Comparison of ENCODE assay signal across 14 mouse cellular contexts in genomic region chr11:103758054-103758453, GRCm38 (mm10). TPM values are rescaled to one million over a fixed set of nuclear protein-coding genes. Genes with fewer than 3 reads are reported as not detected.
DNase-seq lines count a peak whose midpoint lies in the region; ATAC-seq and TF ChIP-seq lines count a peak whose summit lies in the region.
"Had no signal": no experiment of that assay in that cellular context is flagged by ENCODE, and none has a peak within 500 bp of the region (broad histone marks: within the 10 kb centered on the region; RNA-seq: fewer than 3 reads in every experiment).

No protein-coding gene starts in this region.

- no peak overlapping the region for H3K27ac ChIP-seq in hindbrain, postnatal 0 days
- no peak overlapping the region for H3K27ac ChIP-seq in hindbrain, embryonic 14.5 days
- no peak overlapping the region for H3K27ac ChIP-seq in forebrain, embryonic 16.5 days (ENCODE audit: low read length)
- H3K27ac ChIP-seq: liver, embryonic 15.5 days; midbrain, embryonic 13.5 days had no signal

- H3K9ac ChIP-seq in hindbrain, postnatal 0 days (replicated peaks; ENCODE audit: low read length), result no peak overlapping the region
- no peak overlapping the region for H3K9ac ChIP-seq in hindbrain, embryonic 14.5 days
- H3K9ac ChIP-seq in forebrain, embryonic 16.5 days (replicated peaks; ENCODE audit: low read depth, low read length), result no peak overlapping the region
- H3K9ac ChIP-seq: liver, embryonic 15.5 days; midbrain, embryonic 13.5 days had no signal

- H3K4me3 ChIP-seq in hindbrain, postnatal 0 days (ENCODE audit: low read length), result no peak overlapping the region
- no peak overlapping the region for H3K4me3 ChIP-seq in hindbrain, embryonic 14.5 days (replicated peaks; ENCODE audit: low read length)
- H3K4me3 ChIP-seq in forebrain, embryonic 16.5 days (replicated peaks; ENCODE audit: low read length), result no peak overlapping the region
- H3K4me3 ChIP-seq: liver, embryonic 15.5 days; midbrain, embryonic 13.5 days had no signal

- 47% methylated on average over 11 of the region's 11 CpGs for WGBS in hindbrain, postnatal 0 days
- 45% methylated on average over 11 of the region's 11 CpGs for WGBS in hindbrain, embryonic 14.5 days
- WGBS in forebrain, embryonic 16.5 days, result 48% methylated on average over 11 of the region's 11 CpGs

- no peaks in the 10 kb centered on the region for H3K27me3 ChIP-seq in hindbrain, postnatal 0 days (ENCODE audit: insufficient read depth, low read length)
- H3K27me3 ChIP-seq in hindbrain, embryonic 14.5 days (ENCODE audit: control insufficient read depth, insufficient read depth, low read length), result 0 out of 2 replicates have a peak, but pooled peaks cover 5% of the 10 kb centered on the region
- peaks cover 10% of the 10 kb centered on the region for H3K27me3 ChIP-seq in forebrain, embryonic 16.5 days (replicated peaks; ENCODE audit: control insufficient read depth, insufficient read depth, low read length)

- no peaks in the 10 kb centered on the region for H3K36me3 ChIP-seq in hindbrain, postnatal 0 days (ENCODE audit: insufficient read depth, low read length)
- H3K36me3 ChIP-seq in hindbrain, embryonic 14.5 days (replicated peaks; ENCODE audit: control insufficient read depth, insufficient read depth), result no peaks in the 10 kb centered on the region
- no peaks in the 10 kb centered on the region for H3K36me3 ChIP-seq in forebrain, embryonic 16.5 days (ENCODE audit: control insufficient read depth, insufficient read depth)
- H3K36me3 ChIP-seq: liver, embryonic 15.5 days; midbrain, embryonic 13.5 days had no signal

- no peaks in the 10 kb centered on the region for H3K4me1 ChIP-seq in hindbrain, postnatal 0 days (ENCODE audit: insufficient read depth, low read length)
- no peaks in the 10 kb centered on the region for H3K4me1 ChIP-seq in hindbrain, embryonic 14.5 days (replicated peaks; ENCODE audit: control insufficient read depth, insufficient read depth, low read length)
- no peaks in the 10 kb centered on the region for H3K4me1 ChIP-seq in forebrain, embryonic 16.5 days (replicated peaks; ENCODE audit: control insufficient read depth, insufficient read depth, low read length)
- H3K4me1 ChIP-seq: liver, embryonic 15.5 days; midbrain, embryonic 13.5 days had no signal

- ATAC-seq in hindbrain, postnatal 0 days, result no peak
- ATAC-seq in hindbrain, embryonic 14.5 days (ENCODE audit: low FRiP score), result no peak
- ATAC-seq in erythroblast, adult 5-6 weeks (replicated peaks; ENCODE audit: low FRiP score, poor library complexity, severe bottlenecking), result 0 out of 2 replicates have a peak, but pooled peaks have one; percentile 41
- ATAC-seq in forebrain, embryonic 16.5 days, result no peak
- ATAC-seq: midbrain, embryonic 13.5 days; Patski had no signal

- peak; percentile 32 for DNase-seq in hindbrain, postnatal 0 days (ENCODE audit: low spot score)
- DNase-seq in hindbrain, embryonic 14.5 days (ENCODE audit: low spot score), result no peak
- peak; percentile 14 for DNase-seq in lung, postnatal 14 days
- no peak for DNase-seq in lung, postnatal 25 days (ENCODE audit: low spot score)
- DNase-seq in NIH3T3 (ENCODE audit: low read depth), result peak; percentile 50
- no peak for DNase-seq in frontal cortex, postnatal 36 days (ENCODE audit: low spot score in 2 of 2)
- DNase-seq: right cerebral cortex, postnatal 25 days had no signal

- peak; percentile 57 for TF ChIP-seq CTCF in hindbrain, postnatal 0 days (IDR thresholded peaks at IDR 0.05; ENCODE audit: low read depth)

- H3K4me2 ChIP-seq in hindbrain, postnatal 0 days (ENCODE audit: low read depth, low read length), result no peak overlapping the region
- H3K4me2 ChIP-seq in hindbrain, embryonic 14.5 days (replicated peaks), result no peak overlapping the region
- no peak overlapping the region for H3K4me2 ChIP-seq in forebrain, embryonic 16.5 days (ENCODE audit: low read length)
- H3K4me2 ChIP-seq: liver, embryonic 15.5 days; midbrain, embryonic 13.5 days had no signal

- H3K9me3 ChIP-seq in hindbrain, postnatal 0 days (ENCODE audit: low read length), result no peaks in the 10 kb centered on the region
- H3K9me3 ChIP-seq in hindbrain, embryonic 14.5 days (ENCODE audit: control insufficient read depth, low read length), result no peaks in the 10 kb centered on the region
- H3K9me3 ChIP-seq in forebrain, embryonic 16.5 days (ENCODE audit: control insufficient read depth, low read length), result no peaks in the 10 kb centered on the region
- H3K9me3 ChIP-seq: liver, embryonic 15.5 days; midbrain, embryonic 13.5 days had no signal

RNA-seq across cellular contexts. Expression of gene Wnt9b, which starts 8.4 kb away (rescaled TPM):
- 2.6 and 2.7 TPM in 2 replicates for total RNA-seq in hindbrain, postnatal 0 days (2014; rRNA removed)
- polyA plus RNA-seq in hindbrain, postnatal 0 days (2015; fragmentation: Nextera tagmentation; extraction: Ambion mirVana), result 0.86 and 1.0 TPM in 2 replicates
- polyA plus RNA-seq in hindbrain, embryonic 14.5 days (2014; fragmentation: Nextera tagmentation; extraction: Ambion mirVana), result 0.16 and 0.19 TPM in 2 replicates
- total RNA-seq in erythroblast, adult 5-6 weeks (2015; ENCODE audit: low replicate concordance), result not detected in 2 replicates
- not detected in 2 replicates for total RNA-seq in erythroblast, adult 5-6 weeks (2017; ENCODE audit: low replicate concordance)
- 0.16 TPM in 1 of 2 replicates, not detected in the other for polyA plus RNA-seq in forebrain, embryonic 16.5 days (2015; fragmentation: Nextera tagmentation; extraction: Ambion mirVana)
- total RNA-seq: gastrocnemius, postnatal 36 days had no signal
- polyA plus RNA-seq: Patski had no signal

RNA-seq across cellular contexts. Expression of gene Wnt3, which starts 15.9 kb away (rescaled TPM):
- total RNA-seq in hindbrain, postnatal 0 days (2014; rRNA removed), result 9.0 and 12.5 TPM in 2 replicates
- 11.1 and 11.6 TPM in 2 replicates for polyA plus RNA-seq in hindbrain, postnatal 0 days (2015; fragmentation: Nextera tagmentation; extraction: Ambion mirVana)
- polyA plus RNA-seq in hindbrain, embryonic 14.5 days (2014; fragmentation: Nextera tagmentation; extraction: Ambion mirVana), result 9.0 and 9.1 TPM in 2 replicates
- total RNA-seq in erythroblast, adult 5-6 weeks (2015; ENCODE audit: low replicate concordance), result not detected in 2 replicates
- total RNA-seq in erythroblast, adult 5-6 weeks (2017; ENCODE audit: low replicate concordance), result not detected in 2 replicates
- 2.1 and 2.9 TPM in 2 replicates for polyA plus RNA-seq in forebrain, embryonic 16.5 days (2015; fragmentation: Nextera tagmentation; extraction: Ambion mirVana)
- total RNA-seq: gastrocnemius, postnatal 36 days; heart, postnatal 14 days had no signal
- polyA plus RNA-seq: liver, embryonic 15.5 days; Patski had no signal

Comparison
In these comparisons a context has a peak if more than half of its experiments do, and no peak if none do; other contexts are left out.
1. DNase-seq: peak in hindbrain, postnatal 0 days (single experiment), lung, postnatal 14 days (single experiment) and NIH3T3 (single experiment); none in hindbrain, embryonic 14.5 days (single experiment), lung, postnatal 25 days (single experiment) and frontal cortex, postnatal 36 days (0 of 2).